21 mouse cellular contexts compared by ENCODE assay signal in genomic region chr10:39345921-39346320, GRCm38 (mm10).
"Had no signal": no experiment of that assay in that cellular context is flagged by ENCODE, and none has a peak within 500 bp of the region (broad histone marks: within the 10 kb centered on the region; RNA-seq: fewer than 3 reads in every experiment).

No protein-coding gene starts in this region.

- H3K36me3 ChIP-seq: liver, embryonic 15.5 days; lung, embryonic 15.5 days; midbrain, embryonic 12.5 days; neural tube, embryonic 13.5 days; neural tube, embryonic 15.5 days had no signal

- H3K27ac ChIP-seq: liver, embryonic 15.5 days; lung, embryonic 15.5 days; macrophage; midbrain, embryonic 12.5 days; neural tube, embryonic 13.5 days; neural tube, embryonic 15.5 days had no signal

- H3K4me1 ChIP-seq: liver, embryonic 15.5 days; lung, embryonic 15.5 days; midbrain, embryonic 12.5 days; neural tube, embryonic 13.5 days; neural tube, embryonic 15.5 days had no signal

- DNase-seq: liver, postnatal 0 days; lung, adult 2 months; lung, postnatal 14 days; lung, postnatal 36 days; midbrain, embryonic 14.5 days; retina, postnatal 1 day; right cerebral cortex, adult 18-20 months; right cerebral cortex, postnatal 25 days; right cerebral cortex, postnatal 4 days; spleen, adult 18-20 months; thymus, adult 18-20 months; thymus, postnatal 14 days; thymus, postnatal 36 days had no signal

- H3K27me3 ChIP-seq: liver, embryonic 15.5 days; lung, embryonic 15.5 days; midbrain, embryonic 12.5 days; neural tube, embryonic 13.5 days; neural tube, embryonic 15.5 days had no signal

- H3K9ac ChIP-seq: liver, embryonic 15.5 days; liver, postnatal 0 days; lung, embryonic 15.5 days; midbrain, embryonic 12.5 days; neural tube, embryonic 13.5 days; neural tube, embryonic 15.5 days had no signal

- H3K9me3 ChIP-seq: liver, embryonic 15.5 days; lung, embryonic 15.5 days; midbrain, embryonic 12.5 days; neural tube, embryonic 13.5 days; neural tube, embryonic 15.5 days had no signal

- ATAC-seq: liver, postnatal 0 days; lung, postnatal 0 days had no signal

- H3K4me2 ChIP-seq: liver, embryonic 15.5 days; lung, embryonic 15.5 days; midbrain, embryonic 12.5 days; neural tube, embryonic 13.5 days; neural tube, embryonic 15.5 days had no signal

- H3K4me3 ChIP-seq: liver, embryonic 15.5 days; lung, embryonic 15.5 days; megakaryocyte, embryonic 14.5 days; midbrain, embryonic 12.5 days; neural tube, embryonic 13.5 days; neural tube, embryonic 15.5 days had no signal
